Mouse (Mus musculus): ENCODE measurements around the gene Sigirr. TPM values are rescaled to one million over a fixed set of nuclear protein-coding genes. Genes with fewer than 3 reads are reported as not detected.
A peak's percentile ranks its signal among the peaks of the same experiment; 100 is the strongest.

The Sigirr gene
- polyA plus RNA-seq, 1 experiment from 2014 or later, result 2.8 TPM

DNA sequence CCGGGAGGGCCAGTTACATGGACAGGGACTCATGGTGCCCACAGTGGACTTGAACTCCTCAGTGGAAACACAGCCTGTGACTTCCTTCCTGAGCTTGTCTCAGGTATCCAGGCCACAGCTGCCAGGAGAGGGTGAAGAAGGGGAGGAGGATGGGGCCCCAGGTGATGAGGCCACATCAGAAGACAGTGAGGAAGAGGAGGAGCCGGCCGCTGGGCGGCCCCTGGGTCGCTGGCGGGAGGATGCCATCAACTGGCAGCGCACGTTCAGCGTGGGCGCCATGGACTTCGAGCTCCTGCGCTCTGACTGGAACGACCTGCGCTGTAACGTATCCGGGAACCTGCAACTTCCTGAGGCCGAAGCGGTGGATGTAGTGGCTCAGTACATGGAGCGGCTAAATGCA is 32.0 kb downstream of the Sigirr start:
- H3K4me3 ChIP-seq (ENCODE audit: control insufficient read depth in 1 of 2, insufficient read depth in 1 of 2, low read depth in 1 of 2, low read length in 2 of 2), result no peak overlapping the region
- H3K27ac ChIP-seq (replicated peaks in 1 of 2; ENCODE audit: control insufficient read depth in 1 of 2, insufficient read depth in 1 of 2, low read depth in 2 of 2, low read length in 2 of 2), result no peak overlapping the region
- H3K9ac ChIP-seq (ENCODE audit: low read length), result no peak overlapping the region
- WGBS, result 57% methylated on average over 19 of the region's 19 CpGs
- ATAC-seq (ENCODE audit: insufficient number of reproducible peaks, insufficient read depth, low FRiP score, low read depth), result no peak
- no peaks in the 10 kb centered on the region for H3K36me3 ChIP-seq (ENCODE audit: control insufficient read depth, insufficient read depth, low read length)
- H3K27me3 ChIP-seq (ENCODE audit: control insufficient read depth, insufficient read depth, low read length), result peaks cover 72% of the 10 kb centered on the region
- no peak overlapping the region for H3K4me2 ChIP-seq (ENCODE audit: low read length)
- H3K4me1 ChIP-seq (ENCODE audit: control insufficient read depth in 2 of 2, insufficient read depth in 2 of 2, low read length in 2 of 2), result peaks cover 2 to 11% of the 10 kb centered on the region in 2 experiments; a peak in 3 of 4 replicates
- H3K9me3 ChIP-seq (ENCODE audit: control insufficient read depth, low read length), result no peaks in the 10 kb centered on the region

DNA sequence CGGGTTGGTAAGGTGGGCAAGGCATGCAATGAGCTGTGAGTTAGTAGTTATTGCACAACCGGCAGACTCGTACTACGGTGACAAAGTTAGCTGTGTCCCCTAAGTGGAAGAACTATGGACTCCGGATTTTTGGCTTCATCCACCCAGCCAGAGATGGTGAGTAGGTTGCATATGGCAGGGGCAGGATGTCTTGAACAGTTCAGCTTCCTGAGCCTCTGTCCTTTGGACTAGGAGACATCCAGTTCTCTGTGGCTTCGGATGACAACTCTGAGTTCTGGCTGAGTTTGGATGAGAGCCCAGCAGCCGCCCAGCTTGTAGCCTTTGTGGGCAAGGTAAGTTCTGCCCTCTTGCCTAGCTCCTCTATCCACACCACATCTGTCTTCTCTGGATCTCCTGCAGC is 35.8 kb downstream of the Sigirr start:
- Histone ChIP-seq H3K4me1 (ENCODE audit: control insufficient read depth in 2 of 2, insufficient read depth in 2 of 2, low read length in 2 of 2) (peaks cover 2 to 8% of the 10 kb centered on the region in 2 experiments; a peak in 1 of 4 replicates), H3K4me2 (ENCODE audit: low read length) (no peak overlapping the region), H3K4me3 (ENCODE audit: control insufficient read depth in 1 of 2, insufficient read depth in 1 of 2, low read depth in 1 of 2, low read length in 2 of 2) (no peak overlapping the region), H3K27me3 (ENCODE audit: control insufficient read depth, insufficient read depth, low read length) (peaks cover 75% of the 10 kb centered on the region), H3K27ac (replicated peaks in 1 of 2; ENCODE audit: control insufficient read depth in 1 of 2, insufficient read depth in 1 of 2, low read depth in 2 of 2, low read length in 2 of 2) (no peak overlapping the region), H3K9me3 (ENCODE audit: control insufficient read depth, low read length) (no peaks in the 10 kb centered on the region), H3K36me3 (ENCODE audit: control insufficient read depth, insufficient read depth, low read length) (no peaks in the 10 kb centered on the region), H3K9ac (ENCODE audit: low read length) (no peak overlapping the region)
- 84% methylated on average over 7 of the region's 7 CpGs for WGBS
- ATAC-seq (ENCODE audit: insufficient number of reproducible peaks, insufficient read depth, low FRiP score, low read depth), result no peak

DNA sequence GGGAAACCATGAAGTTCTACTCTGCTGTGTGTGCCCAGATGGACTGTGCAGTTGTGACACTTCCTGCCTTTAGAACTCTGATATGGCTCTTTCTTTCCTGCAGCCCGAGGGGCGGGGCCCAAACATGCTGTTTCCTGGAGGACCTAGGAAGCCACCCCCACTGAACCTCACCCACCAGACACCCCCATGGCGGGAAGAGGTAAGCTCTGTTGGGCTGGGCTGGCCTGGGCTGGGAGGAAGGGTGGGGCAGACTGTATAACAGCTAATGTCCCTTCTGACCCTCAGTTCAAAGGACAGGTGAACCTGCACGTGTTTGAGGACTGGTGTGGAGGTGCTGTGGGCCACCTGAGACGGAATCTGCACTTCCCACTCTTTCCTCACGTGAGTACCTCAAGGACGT is 36.2 kb downstream of the Sigirr start:
- Histone ChIP-seq H3K4me2 (ENCODE audit: low read length) (no peak overlapping the region), H3K27ac (replicated peaks in 1 of 2; ENCODE audit: control insufficient read depth in 1 of 2, insufficient read depth in 1 of 2, low read depth in 2 of 2, low read length in 2 of 2) (no peak overlapping the region), H3K27me3 (ENCODE audit: control insufficient read depth, insufficient read depth, low read length) (peaks cover 75% of the 10 kb centered on the region), H3K9me3 (ENCODE audit: control insufficient read depth, low read length) (no peaks in the 10 kb centered on the region), H3K4me3 (ENCODE audit: control insufficient read depth in 1 of 2, insufficient read depth in 1 of 2, low read depth in 1 of 2, low read length in 2 of 2) (no peak overlapping the region), H3K9ac (ENCODE audit: low read length) (no peak overlapping the region), H3K4me1 (ENCODE audit: control insufficient read depth in 2 of 2, insufficient read depth in 2 of 2, low read length in 2 of 2) (peaks cover 2 to 8% of the 10 kb centered on the region in 2 experiments; a peak in 1 of 4 replicates), H3K36me3 (ENCODE audit: control insufficient read depth, insufficient read depth, low read length) (no peaks in the 10 kb centered on the region)
- no peak for ATAC-seq (ENCODE audit: insufficient number of reproducible peaks, insufficient read depth, low FRiP score, low read depth)
- WGBS, result 68% methylated on average over 7 of the region's 7 CpGs

DNA sequence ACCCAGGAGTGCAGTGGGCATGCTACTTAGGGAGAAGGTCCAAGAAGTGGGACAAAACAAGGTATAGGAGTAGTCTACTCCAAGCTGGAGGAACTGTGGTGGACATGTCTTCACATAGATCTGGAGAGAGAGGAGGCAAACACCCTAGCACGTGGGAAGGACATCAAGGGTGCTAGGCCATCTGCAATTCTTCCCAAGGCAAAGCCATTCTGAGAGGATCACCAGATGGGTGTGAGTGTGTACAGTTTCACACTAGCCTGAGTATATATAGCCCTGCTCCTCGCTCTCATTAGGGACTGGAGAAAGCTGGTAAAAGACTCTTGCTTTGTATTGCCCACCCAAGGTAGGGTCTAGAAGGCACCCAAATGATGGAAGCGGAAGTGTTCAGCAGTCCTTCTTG is 37.0 kb downstream of the Sigirr start:
- Histone ChIP-seq H3K36me3 (ENCODE audit: control insufficient read depth, insufficient read depth, low read length) (no peaks in the 10 kb centered on the region), H3K9ac (ENCODE audit: low read length) (no peak overlapping the region), H3K9me3 (ENCODE audit: control insufficient read depth, low read length) (no peaks in the 10 kb centered on the region), H3K4me1 (ENCODE audit: control insufficient read depth in 2 of 2, insufficient read depth in 2 of 2, low read length in 2 of 2) (peaks cover 2 to 8% of the 10 kb centered on the region in 2 experiments; a peak in 1 of 4 replicates), H3K27ac (replicated peaks in 1 of 2; ENCODE audit: control insufficient read depth in 1 of 2, insufficient read depth in 1 of 2, low read depth in 2 of 2, low read length in 2 of 2) (no peak overlapping the region), H3K4me2 (ENCODE audit: low read length) (no peak overlapping the region), H3K4me3 (ENCODE audit: control insufficient read depth in 1 of 2, insufficient read depth in 1 of 2, low read depth in 1 of 2, low read length in 2 of 2) (no peak overlapping the region), H3K27me3 (ENCODE audit: control insufficient read depth, insufficient read depth, low read length) (peaks cover 77% of the 10 kb centered on the region)
- WGBS, result 86% methylated on average over 3 of the region's 3 CpGs
- ATAC-seq (ENCODE audit: insufficient number of reproducible peaks, insufficient read depth, low FRiP score, low read depth), result no peak

DNA sequence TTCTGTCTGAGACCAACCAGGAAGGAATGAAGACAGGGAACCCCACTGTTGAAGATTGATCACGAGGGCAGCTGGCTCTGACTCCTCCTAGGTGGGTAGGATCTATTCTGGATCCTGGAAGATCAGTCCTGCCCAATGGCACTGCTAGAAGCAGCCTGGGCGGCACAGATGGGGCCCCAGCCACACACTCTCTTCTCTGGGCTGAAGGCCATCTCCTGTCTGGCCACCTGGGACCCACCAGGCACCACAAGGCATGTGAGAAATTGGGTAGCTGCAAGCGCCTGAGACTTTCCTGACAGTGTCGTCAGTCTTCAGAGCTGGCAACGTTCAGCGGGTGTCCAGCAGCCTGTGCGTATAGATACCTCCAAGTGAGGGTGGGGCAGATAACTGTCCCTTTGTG is 37.8 kb downstream of the Sigirr start:
- no peak for ATAC-seq (ENCODE audit: insufficient number of reproducible peaks, insufficient read depth, low FRiP score, low read depth)

DNA sequence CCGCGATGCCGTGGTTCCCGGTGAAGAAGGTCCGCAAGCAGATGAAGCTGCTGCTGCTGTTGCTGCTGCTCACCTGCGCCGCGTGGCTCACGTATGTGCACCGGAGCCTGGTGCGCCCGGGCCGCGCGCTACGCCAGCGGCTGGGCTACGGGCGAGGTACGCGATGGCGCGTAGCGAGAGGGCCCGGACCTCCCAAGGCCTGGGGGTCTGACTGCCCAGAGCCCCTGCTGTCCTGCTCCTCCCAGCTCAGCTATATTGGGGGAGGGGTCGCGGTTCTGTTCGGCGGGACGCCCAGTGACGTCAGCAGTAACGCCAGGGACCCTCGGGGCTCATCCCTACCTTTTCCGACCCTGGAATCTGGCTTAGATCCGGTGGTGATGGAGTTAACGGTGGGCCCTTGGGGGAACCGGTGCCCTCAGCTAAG is 39.1 kb downstream of the Sigirr start:
- Histone ChIP-seq H3K4me2 (ENCODE audit: low read length) (peak overlapping the region; percentile 96), H3K36me3 (ENCODE audit: control insufficient read depth, insufficient read depth, low read length) (no peaks in the 10 kb centered on the region), H3K27ac (replicated peaks in 1 of 2; ENCODE audit: control insufficient read depth in 1 of 2, insufficient read depth in 1 of 2, low read depth in 2 of 2, low read length in 2 of 2) (no peak overlapping the region), H3K9ac (ENCODE audit: low read length) (peak overlapping the region; percentile 63), H3K9me3 (ENCODE audit: control insufficient read depth, low read length) (no peaks in the 10 kb centered on the region), H3K4me3 (ENCODE audit: control insufficient read depth in 1 of 2, insufficient read depth in 1 of 2, low read depth in 1 of 2, low read length in 2 of 2) (peak overlapping the region; percentile 44 to 57), H3K27me3 (ENCODE audit: control insufficient read depth, insufficient read depth, low read length) (peaks cover 64% of the 10 kb centered on the region), H3K4me1 (ENCODE audit: control insufficient read depth in 2 of 2, insufficient read depth in 2 of 2, low read length in 2 of 2) (peaks cover 2 to 8% of the 10 kb centered on the region in 2 experiments; a peak in 1 of 4 replicates)
- no peak for ATAC-seq (ENCODE audit: insufficient number of reproducible peaks, insufficient read depth, low FRiP score, low read depth)
- 2% methylated on average over 37 of the region's 37 CpGs for WGBS

More for the DNA sequence above, 37.8 kb downstream of the Sigirr start:
- no peak overlapping the region for H3K4me2 ChIP-seq (ENCODE audit: low read length)
- no peak overlapping the region for H3K27ac ChIP-seq (replicated peaks in 1 of 2; ENCODE audit: control insufficient read depth in 1 of 2, insufficient read depth in 1 of 2, low read depth in 2 of 2, low read length in 2 of 2)
- no peak overlapping the region for H3K4me3 ChIP-seq (ENCODE audit: control insufficient read depth in 1 of 2, insufficient read depth in 1 of 2, low read depth in 1 of 2, low read length in 2 of 2)
- no peaks in the 10 kb centered on the region for H3K9me3 ChIP-seq (ENCODE audit: control insufficient read depth, low read length)
- H3K9ac ChIP-seq (ENCODE audit: low read length), result no peak overlapping the region
- peaks cover 76% of the 10 kb centered on the region for H3K27me3 ChIP-seq (ENCODE audit: control insufficient read depth, insufficient read depth, low read length)
- peaks cover 2 to 8% of the 10 kb centered on the region in 2 experiments; a peak in 1 of 4 replicates for H3K4me1 ChIP-seq (ENCODE audit: control insufficient read depth in 2 of 2, insufficient read depth in 2 of 2, low read length in 2 of 2)
- 73% methylated on average over 7 of the region's 7 CpGs for WGBS
- no peaks in the 10 kb centered on the region for H3K36me3 ChIP-seq (ENCODE audit: control insufficient read depth, insufficient read depth, low read length)

DNA sequence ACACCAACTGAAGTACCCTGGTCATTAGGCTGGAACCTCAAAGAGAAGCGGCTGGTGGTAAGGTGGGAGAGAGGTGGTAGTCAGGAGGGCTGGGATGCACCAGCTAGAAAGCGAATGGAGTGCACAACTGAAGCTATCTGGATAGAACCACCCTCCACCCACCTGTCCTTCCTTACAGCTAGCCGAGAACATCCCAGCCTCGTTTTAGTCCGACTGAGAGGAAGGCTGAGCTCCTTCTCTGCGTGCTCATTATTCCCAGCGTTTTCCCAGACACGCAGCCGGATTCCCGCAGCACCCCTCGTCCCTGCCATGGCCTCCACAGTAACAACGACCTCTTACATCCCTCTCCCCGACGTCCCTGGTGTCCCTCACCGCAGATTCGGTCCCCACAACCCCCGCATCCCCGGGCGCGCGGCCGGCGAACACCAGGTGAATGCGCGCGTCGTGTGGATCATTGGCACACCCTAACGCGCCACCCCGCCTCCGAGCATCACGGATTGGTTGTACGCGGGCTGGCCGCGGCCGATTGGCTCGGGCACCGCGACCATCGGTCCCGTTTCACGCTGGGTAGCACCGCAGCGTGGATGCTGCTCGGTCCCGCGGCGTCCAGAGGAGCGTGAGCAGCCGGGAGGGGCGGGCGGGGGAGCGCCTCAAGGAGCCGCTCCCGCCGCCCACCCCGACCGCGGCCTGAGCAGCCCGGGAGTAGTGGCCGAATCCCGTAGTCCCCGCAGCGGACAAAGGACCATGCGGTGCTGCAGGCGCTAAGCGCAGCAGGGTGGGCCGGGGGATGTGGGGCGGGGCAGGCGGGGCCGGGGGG is 39.7 kb downstream of the Sigirr start, which contains the start of gene B4galnt4:
Gene B4galnt4, plus strand, starts transcription at position 679 of the 817 bp plus-strand sequence.
- ATAC-seq (ENCODE audit: insufficient number of reproducible peaks, insufficient read depth, low FRiP score, low read depth), result peak; percentile 77
- H3K4me2 ChIP-seq (ENCODE audit: low read length), result peak within 1 kb of the TSS; percentile 96
- peaks cover 62% of the 10 kb centered on the region for H3K27me3 ChIP-seq (ENCODE audit: control insufficient read depth, insufficient read depth, low read length)

More for the DNA sequence above, 39.7 kb downstream of the Sigirr start, which contains the start of gene B4galnt4:
- WGBS, result under 1% methylated on average over 66 of the region's 72 CpGs
- 0 out of 2 replicates have a peak, but pooled peaks cover 2% of the 10 kb centered on the region for H3K9me3 ChIP-seq (ENCODE audit: control insufficient read depth, low read length)
- no peak within 1 kb of the TSS for H3K27ac ChIP-seq (replicated peaks in 1 of 2; ENCODE audit: control insufficient read depth in 1 of 2, insufficient read depth in 1 of 2, low read depth in 2 of 2, low read length in 2 of 2)
- H3K4me1 ChIP-seq (ENCODE audit: control insufficient read depth in 2 of 2, insufficient read depth in 2 of 2, low read length in 2 of 2), result peaks cover 2 to 8% of the 10 kb centered on the region in 2 experiments; a peak in 1 of 4 replicates
- peak within 1 kb of the TSS; percentile 44 to 57 for H3K4me3 ChIP-seq (ENCODE audit: control insufficient read depth in 1 of 2, insufficient read depth in 1 of 2, low read depth in 1 of 2, low read length in 2 of 2)
- H3K9ac ChIP-seq (ENCODE audit: low read length), result peak within 1 kb of the TSS; percentile 63
- no peaks in the 10 kb centered on the region for H3K36me3 ChIP-seq (ENCODE audit: control insufficient read depth, insufficient read depth, low read length)
